Mouse (Mus musculus): ENCODE results near the gene Itga6. TPM values are rescaled to one million over a fixed set of nuclear protein-coding genes. Genes with fewer than 3 reads are reported as not detected.

Itga6 gene
- polyA plus RNA-seq, 1 experiment: 0.03 TPM

DNA sequence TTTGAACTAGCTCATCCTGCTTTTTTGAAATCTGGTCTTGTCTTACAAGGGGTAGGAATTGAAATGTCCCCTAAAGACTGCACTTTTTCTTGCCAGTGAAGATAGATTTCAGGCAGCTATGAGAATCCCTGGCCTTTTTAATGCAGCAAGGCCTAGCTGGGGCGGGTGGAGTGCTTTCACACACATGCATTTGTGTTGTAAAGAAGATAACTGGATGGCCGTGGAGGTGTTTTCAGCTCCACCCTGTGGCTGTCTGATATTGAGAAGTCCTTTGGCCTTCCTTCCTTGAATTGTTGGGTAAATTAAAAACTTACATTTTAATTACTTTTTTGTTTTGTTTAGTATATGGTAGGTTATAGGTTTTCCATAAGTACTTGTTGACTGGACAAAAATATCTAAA is 133.0 kb downstream of the Itga6 start:
- no peak for TF ChIP-seq TAL1 (IDR thresholded peaks at IDR 0.05; ENCODE audit: low read length)
- no peak for TF ChIP-seq GATA1 (IDR thresholded peaks at IDR 0.05; ENCODE audit: low read length)
- peaks cover 51% of the 10 kb centered on the region for H3K36me3 ChIP-seq (ENCODE audit: control insufficient read depth)
- H3K4me3 ChIP-seq (replicated peaks): no peak overlapping the region
- H3K9me3 ChIP-seq (ENCODE audit: control insufficient read depth, low read length): no peaks in the 10 kb centered on the region
- H3K4me1 ChIP-seq (ENCODE audit: control insufficient read depth): peaks cover 52% of the 10 kb centered on the region
- no peaks in the 10 kb centered on the region for H3K27me3 ChIP-seq (ENCODE audit: control insufficient read depth)

DNA sequence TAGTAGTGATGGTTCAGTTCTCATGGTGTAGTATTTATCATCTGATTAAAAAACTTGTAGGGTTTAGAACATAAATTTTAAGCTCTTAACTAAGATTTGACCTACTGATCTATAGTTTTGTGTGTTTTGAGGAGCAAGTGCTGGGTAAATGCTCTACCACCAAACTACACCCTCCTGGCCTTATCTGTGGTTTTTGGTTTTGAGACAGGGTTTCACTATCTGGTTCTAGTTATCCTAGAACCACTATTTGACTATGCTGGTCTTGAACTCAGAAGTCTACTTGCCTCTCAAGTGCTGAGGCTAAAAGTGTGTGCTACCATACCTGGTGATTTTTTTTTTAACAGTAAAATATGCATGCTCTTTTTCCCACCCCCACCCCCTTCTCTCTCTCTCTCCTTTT is 133.5 kb downstream of the Itga6 start:
- H3K4me3 ChIP-seq (replicated peaks): no peak overlapping the region
- H3K9me3 ChIP-seq (ENCODE audit: control insufficient read depth, low read length): no peaks in the 10 kb centered on the region
- H3K27me3 ChIP-seq (ENCODE audit: control insufficient read depth): no peaks in the 10 kb centered on the region
- H3K4me1 ChIP-seq (ENCODE audit: control insufficient read depth): peaks cover 47% of the 10 kb centered on the region
- peaks cover 56% of the 10 kb centered on the region for H3K36me3 ChIP-seq (ENCODE audit: control insufficient read depth)
- TF ChIP-seq TAL1 (IDR thresholded peaks at IDR 0.05; ENCODE audit: low read length) (no peak), GATA1 (IDR thresholded peaks at IDR 0.05; ENCODE audit: low read length) (no peak)

DNA sequence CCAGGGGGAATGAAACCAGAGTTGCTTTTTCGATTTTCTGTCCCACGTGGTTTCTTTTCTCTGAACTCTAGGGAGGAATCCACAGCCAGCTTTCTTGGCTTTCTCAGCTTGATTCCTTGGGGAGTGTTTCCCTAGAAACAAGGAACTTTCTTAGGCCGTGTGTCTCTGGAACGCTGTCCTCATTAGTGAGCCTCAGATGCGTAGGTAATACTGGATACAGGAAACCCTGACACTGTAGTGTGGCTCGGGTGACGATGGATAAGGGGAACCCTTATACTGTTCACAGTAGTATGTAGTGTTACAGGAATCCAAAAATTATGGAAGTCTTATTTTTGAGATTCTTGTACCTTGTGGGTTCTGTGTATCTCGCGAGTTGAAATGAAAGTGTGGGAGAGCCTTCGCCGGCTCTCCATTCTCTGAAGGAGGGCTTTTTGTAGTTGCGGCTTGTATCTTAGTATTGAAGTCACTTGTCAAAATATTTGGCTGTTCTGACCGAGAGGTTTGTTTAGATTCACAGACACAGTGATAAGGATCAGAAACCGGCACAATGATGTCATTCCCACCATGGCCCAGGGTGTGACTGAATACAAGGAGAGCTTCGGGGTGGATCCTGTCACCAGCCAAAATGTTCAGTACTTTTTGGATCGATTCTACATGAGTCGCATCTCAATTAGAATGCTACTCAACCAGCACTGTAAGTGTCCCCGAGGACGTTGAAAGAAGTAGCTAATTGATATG is 137.7 kb downstream of the Itga6 start:
- Histone ChIP-seq H3K4me3 (replicated peaks) (no peak overlapping the region), H3K27me3 (ENCODE audit: control insufficient read depth) (no peaks in the 10 kb centered on the region), H3K4me1 (ENCODE audit: control insufficient read depth) (peaks cover 15% of the 10 kb centered on the region), H3K9me3 (ENCODE audit: control insufficient read depth, low read length) (no peaks in the 10 kb centered on the region), H3K36me3 (ENCODE audit: control insufficient read depth) (peaks cover 81% of the 10 kb centered on the region)
- TF ChIP-seq GATA1 (IDR thresholded peaks at IDR 0.05; ENCODE audit: low read length) (no peak), TAL1 (IDR thresholded peaks at IDR 0.05; ENCODE audit: low read length) (no peak)

DNA sequence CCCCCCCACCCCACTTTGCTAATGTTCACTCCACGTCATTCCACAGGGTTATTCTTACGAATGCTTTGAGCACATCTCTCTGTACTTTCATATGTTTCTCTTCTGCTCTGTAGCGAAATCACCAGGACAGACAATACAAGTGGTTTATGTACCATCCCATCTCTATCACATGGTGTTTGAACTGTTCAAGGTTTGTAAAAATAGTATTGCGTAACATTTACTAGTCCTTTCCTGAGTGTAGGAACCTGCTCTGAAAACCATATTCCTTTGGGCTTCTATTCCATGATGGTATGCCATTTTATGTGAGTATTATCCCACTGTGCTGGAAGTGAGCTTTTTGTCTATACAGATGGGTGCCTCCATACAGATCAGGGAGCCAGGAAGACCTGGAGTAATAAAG is 141.9 kb downstream of the Itga6 start:
- H3K4me3 ChIP-seq (replicated peaks): no peak overlapping the region
- no peaks in the 10 kb centered on the region for H3K27me3 ChIP-seq (ENCODE audit: control insufficient read depth)
- H3K9me3 ChIP-seq (ENCODE audit: control insufficient read depth, low read length): no peaks in the 10 kb centered on the region
- peaks cover 92% of the 10 kb centered on the region for H3K36me3 ChIP-seq (ENCODE audit: control insufficient read depth)
- no peak for TF ChIP-seq TAL1 (IDR thresholded peaks at IDR 0.05; ENCODE audit: low read length)
- no peak for TF ChIP-seq GATA1 (IDR thresholded peaks at IDR 0.05; ENCODE audit: low read length)
- H3K4me1 ChIP-seq (ENCODE audit: control insufficient read depth): no peaks in the 10 kb centered on the region

DNA sequence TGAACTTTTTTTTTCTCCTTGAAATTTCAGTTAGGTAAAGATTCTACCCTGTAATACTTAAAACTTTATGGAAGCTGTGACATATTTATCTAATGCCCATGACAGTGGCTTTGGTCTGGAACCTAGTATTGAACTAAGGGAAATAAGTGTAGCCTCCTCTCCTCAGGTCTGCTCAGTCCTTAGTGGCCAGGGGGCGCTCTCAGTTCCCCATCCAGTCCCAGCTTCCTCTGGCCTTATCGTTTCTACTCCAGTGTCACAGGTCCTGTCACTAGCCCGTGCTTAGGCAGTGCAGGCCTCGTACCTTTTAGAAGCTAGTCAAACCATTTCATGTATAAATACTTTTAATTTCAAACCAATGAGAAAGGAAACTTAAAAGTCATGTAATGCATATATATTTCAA is 143.0 kb downstream of the Itga6 start:
- TF ChIP-seq GATA1 (IDR thresholded peaks at IDR 0.05; ENCODE audit: low read length): no peak
- TF ChIP-seq TAL1 (IDR thresholded peaks at IDR 0.05; ENCODE audit: low read length): no peak
- Histone ChIP-seq H3K4me3 (replicated peaks) (no peak overlapping the region), H3K9me3 (ENCODE audit: control insufficient read depth, low read length) (no peaks in the 10 kb centered on the region), H3K4me1 (ENCODE audit: control insufficient read depth) (no peaks in the 10 kb centered on the region), H3K36me3 (ENCODE audit: control insufficient read depth) (peaks cover 92% of the 10 kb centered on the region), H3K27me3 (ENCODE audit: control insufficient read depth) (no peaks in the 10 kb centered on the region)

DNA sequence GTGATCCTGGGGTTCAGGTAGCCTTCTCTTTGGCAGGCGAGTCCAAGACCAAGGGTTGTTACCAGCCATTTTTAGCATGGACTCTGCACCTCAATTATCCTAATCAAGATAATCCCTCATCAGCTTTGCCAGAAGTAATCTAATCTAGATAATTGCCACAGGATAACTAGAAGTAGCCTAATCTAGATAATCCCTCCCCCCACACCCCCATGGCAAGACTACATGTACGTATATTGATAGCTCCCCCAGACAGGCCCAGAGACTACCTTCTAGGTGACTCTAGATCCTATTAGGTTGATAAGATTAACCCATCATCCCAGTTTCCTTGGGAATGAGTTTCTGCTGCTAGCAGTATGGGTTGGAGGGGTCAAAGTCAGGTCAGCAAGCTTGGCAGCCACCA is 146.1 kb downstream of the Itga6 start:
- H3K36me3 ChIP-seq (ENCODE audit: control insufficient read depth): peaks cover 86% of the 10 kb centered on the region
- H3K4me3 ChIP-seq (replicated peaks): no peak overlapping the region
- TF ChIP-seq TAL1 (IDR thresholded peaks at IDR 0.05; ENCODE audit: low read length): no peak
- TF ChIP-seq GATA1 (IDR thresholded peaks at IDR 0.05; ENCODE audit: low read length): no peak
- H3K4me1 ChIP-seq (ENCODE audit: control insufficient read depth): no peaks in the 10 kb centered on the region
- H3K9me3 ChIP-seq (ENCODE audit: control insufficient read depth, low read length): no peaks in the 10 kb centered on the region
- H3K27me3 ChIP-seq (ENCODE audit: control insufficient read depth): no peaks in the 10 kb centered on the region

DNA sequence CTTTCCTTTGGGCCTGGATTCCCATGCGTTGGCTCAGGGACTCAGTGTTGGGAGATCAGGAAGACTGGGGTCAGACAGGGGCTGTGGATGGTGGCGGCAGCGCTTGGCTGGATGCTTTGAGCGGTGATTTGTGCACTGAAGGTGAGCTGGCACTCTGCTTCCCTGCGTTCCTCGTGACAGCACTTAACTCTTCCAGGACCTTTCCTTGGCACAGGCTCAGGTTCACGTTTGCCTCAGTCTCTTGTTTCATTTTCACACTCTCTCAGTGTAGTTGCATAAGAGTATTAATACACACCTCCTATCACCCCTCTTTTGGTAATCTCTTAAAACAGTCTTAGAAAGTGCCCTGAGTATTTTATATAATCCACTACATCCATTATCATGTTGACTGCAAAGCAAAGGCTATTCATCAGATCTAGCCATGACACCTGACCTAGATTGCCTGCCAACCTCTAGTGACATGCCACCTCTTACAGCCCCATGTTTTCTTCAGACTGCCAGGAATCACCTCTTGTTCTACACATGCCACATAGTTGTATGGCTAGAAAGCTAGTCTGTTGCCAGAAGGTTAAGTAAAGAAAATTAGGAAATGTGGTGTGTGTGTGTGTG is 147.4 kb downstream of the Itga6 start:
- H3K27me3 ChIP-seq (ENCODE audit: control insufficient read depth): no peaks in the 10 kb centered on the region
- peaks cover 86% of the 10 kb centered on the region for H3K36me3 ChIP-seq (ENCODE audit: control insufficient read depth)
- H3K4me1 ChIP-seq (ENCODE audit: control insufficient read depth): no peaks in the 10 kb centered on the region
- no peak overlapping the region for H3K4me3 ChIP-seq (replicated peaks)
- TF ChIP-seq TAL1 (IDR thresholded peaks at IDR 0.05; ENCODE audit: low read length): no peak
- TF ChIP-seq GATA1 (IDR thresholded peaks at IDR 0.05; ENCODE audit: low read length): no peak
- H3K9me3 ChIP-seq (ENCODE audit: control insufficient read depth, low read length): no peaks in the 10 kb centered on the region

DNA sequence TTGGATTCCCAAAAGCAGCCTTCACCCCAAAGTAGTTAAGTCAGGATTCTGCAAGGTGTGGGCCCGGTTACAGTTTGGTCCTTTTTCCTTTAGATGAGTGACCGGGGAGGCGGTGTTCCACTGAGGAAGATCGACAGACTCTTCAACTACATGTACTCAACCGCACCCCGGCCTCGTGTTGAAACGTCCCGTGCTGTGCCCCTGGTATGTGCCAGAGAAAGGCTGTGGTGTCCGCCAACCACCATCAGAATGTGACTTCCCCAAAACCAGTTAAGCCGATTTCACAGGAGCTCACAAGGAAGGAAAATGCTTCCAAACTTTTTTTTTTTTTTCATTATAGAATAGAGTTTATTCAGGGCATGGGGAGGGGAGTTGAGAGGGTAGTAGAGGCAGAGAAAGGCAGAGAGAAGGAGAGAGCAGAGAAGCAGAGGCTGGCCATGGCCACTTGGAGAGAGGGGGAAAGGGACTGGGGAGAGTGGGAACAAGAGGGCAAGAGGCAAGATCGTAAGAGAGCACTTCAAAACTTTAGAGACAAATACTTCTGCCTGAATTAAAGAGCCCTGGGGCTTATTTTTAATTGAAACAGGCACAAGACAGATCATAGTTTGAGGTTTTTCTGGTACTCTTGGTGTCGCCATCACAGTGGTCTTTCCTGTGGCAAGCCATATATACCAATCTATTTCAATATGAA is 150.3 kb downstream of the Itga6 start:
- Histone ChIP-seq H3K27me3 (ENCODE audit: control insufficient read depth) (no peaks in the 10 kb centered on the region), H3K36me3 (ENCODE audit: control insufficient read depth) (peaks cover 82% of the 10 kb centered on the region), H3K4me3 (replicated peaks) (no peak overlapping the region), H3K4me1 (ENCODE audit: control insufficient read depth) (no peaks in the 10 kb centered on the region), H3K9me3 (ENCODE audit: control insufficient read depth, low read length) (no peaks in the 10 kb centered on the region)
- no peak for TF ChIP-seq GATA1 (IDR thresholded peaks at IDR 0.05; ENCODE audit: low read length)
- no peak for TF ChIP-seq TAL1 (IDR thresholded peaks at IDR 0.05; ENCODE audit: low read length)

DNA sequence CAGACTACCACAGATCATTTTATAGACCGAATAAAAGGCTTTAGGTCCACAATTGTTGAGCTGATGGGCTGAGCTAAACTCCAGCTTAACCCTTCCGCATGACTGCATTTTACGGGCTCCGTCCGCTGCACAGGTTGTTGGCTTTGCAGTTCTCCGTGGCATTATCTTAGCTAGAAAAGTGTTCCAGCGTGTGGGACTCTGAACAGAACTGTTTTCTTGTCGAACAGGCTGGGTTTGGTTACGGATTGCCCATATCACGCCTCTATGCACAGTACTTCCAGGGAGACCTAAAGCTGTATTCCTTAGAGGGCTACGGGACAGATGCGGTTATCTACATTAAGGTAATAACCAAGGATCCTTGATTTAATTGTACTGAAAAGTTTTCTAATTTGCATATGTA is 152.0 kb downstream of the Itga6 start:
- Histone ChIP-seq H3K9me3 (ENCODE audit: control insufficient read depth, low read length) (no peaks in the 10 kb centered on the region), H3K36me3 (ENCODE audit: control insufficient read depth) (peaks cover 78% of the 10 kb centered on the region), H3K27me3 (ENCODE audit: control insufficient read depth) (no peaks in the 10 kb centered on the region), H3K4me3 (replicated peaks) (no peak overlapping the region), H3K4me1 (ENCODE audit: control insufficient read depth) (no peaks in the 10 kb centered on the region)
- TF ChIP-seq TAL1 (IDR thresholded peaks at IDR 0.05; ENCODE audit: low read length) (no peak), GATA1 (IDR thresholded peaks at IDR 0.05; ENCODE audit: low read length) (no peak)
